Mouse (Mus musculus) forebrain, embryonic 13.5 days (tissue): ENCODE results near the gene Mgat3. TPM values are rescaled to one million over a fixed set of nuclear protein-coding genes. Genes with fewer than 3 reads are reported as not detected.

ENCODE experiments used
- ATAC-seq: fragments of 200-750 bp; cut with Nextera tagmentation; 2 replicates; pipeline ENCODE4 v1.8.0; 2017
- H3K27ac ChIP-seq: fragments of 300-500 bp; sonication (generic); 2 replicates; pipeline ENCODE4 v1.5.1; 2015; ENCODE audit warnings: inconsistent platforms, mild to moderate bottlenecking, moderate library complexity
- H3K27me3 ChIP-seq: fragments of 300-500 bp; sonication (generic); 2 replicates; pipeline ENCODE4 v1.6.1; 2015; ENCODE audit warnings: mild to moderate bottlenecking, inconsistent platforms
- H3K36me3 ChIP-seq: fragments of 300-500 bp; sonication (generic); 2 replicates; pipeline ENCODE4 v1.6.1; 2015; ENCODE audit warnings: mild to moderate bottlenecking, inconsistent platforms; ENCODE audit not compliant: poor library complexity, severe bottlenecking
- H3K4me1 ChIP-seq: fragments of 300-500 bp; sonication (generic); 2 replicates; pipeline ENCODE4 v1.6.1; 2015; ENCODE audit warnings: inconsistent platforms
- H3K4me2 ChIP-seq: fragments of 300-500 bp; sonication (generic); 2 replicates; pipeline ENCODE4 v1.6.1; 2015; ENCODE audit warnings: inconsistent platforms, mild to moderate bottlenecking, moderate library complexity
- H3K4me3 ChIP-seq: fragments of 300-500 bp; sonication (generic); 2 replicates; pipeline ENCODE4 v1.5.1; 2015; ENCODE audit warnings: mild to moderate bottlenecking, inconsistent platforms
- H3K9ac ChIP-seq: fragments of 300-500 bp; sonication (generic); 2 replicates; pipeline ENCODE4 v1.6.1; 2015; ENCODE audit warnings: mild to moderate bottlenecking, inconsistent platforms
- H3K9me3 ChIP-seq: fragments of 300-500 bp; sonication (generic); replicated peaks from 2 replicates; pipeline ENCODE4 v1.6.1; 2016; ENCODE audit warnings: inconsistent platforms
- WGBS: fragments of 180-500 bp; shearing (Covaris S2); methylation state at CpG from one replicate; pipeline ENCODE4 v1.1.7; 2015; 5-methylcytosine and 5-hydroxymethylcytosine counted together
- polyA plus RNA-seq: library from polyadenylated mRNA; unstranded; fragments of >200 nt; fragmentation: Nextera tagmentation; extraction: Ambion mirVana; gene quantifications from 2 replicates; pipeline ENCODE4 v1.2.1, GENCODE M21; 2015

Mgat3 gene
- polyA plus RNA-seq, 1 experiment from 2014 or later = 7.3 TPM

GRCm38 (mm10) chr15:80257602-80258239 lies 84.2 kb downstream of the Mgat3 start:
- Histone ChIP-seq H3K27ac (peak overlapping the region; percentile 67), H3K4me1 (peaks cover 48% of the 10 kb centered on the region), H3K27me3 (no peaks in the 10 kb centered on the region), H3K9me3 (no peaks in the 10 kb centered on the region), H3K4me3 (peak overlapping the region; percentile 99), H3K9ac (peak overlapping the region; percentile 100), H3K36me3 (peaks cover 45% of the 10 kb centered on the region), H3K4me2 (peak overlapping the region; percentile 87)
- ATAC-seq = no peak
- 32% methylated on average over 4 of the region's 4 CpGs for WGBS

DNA sequence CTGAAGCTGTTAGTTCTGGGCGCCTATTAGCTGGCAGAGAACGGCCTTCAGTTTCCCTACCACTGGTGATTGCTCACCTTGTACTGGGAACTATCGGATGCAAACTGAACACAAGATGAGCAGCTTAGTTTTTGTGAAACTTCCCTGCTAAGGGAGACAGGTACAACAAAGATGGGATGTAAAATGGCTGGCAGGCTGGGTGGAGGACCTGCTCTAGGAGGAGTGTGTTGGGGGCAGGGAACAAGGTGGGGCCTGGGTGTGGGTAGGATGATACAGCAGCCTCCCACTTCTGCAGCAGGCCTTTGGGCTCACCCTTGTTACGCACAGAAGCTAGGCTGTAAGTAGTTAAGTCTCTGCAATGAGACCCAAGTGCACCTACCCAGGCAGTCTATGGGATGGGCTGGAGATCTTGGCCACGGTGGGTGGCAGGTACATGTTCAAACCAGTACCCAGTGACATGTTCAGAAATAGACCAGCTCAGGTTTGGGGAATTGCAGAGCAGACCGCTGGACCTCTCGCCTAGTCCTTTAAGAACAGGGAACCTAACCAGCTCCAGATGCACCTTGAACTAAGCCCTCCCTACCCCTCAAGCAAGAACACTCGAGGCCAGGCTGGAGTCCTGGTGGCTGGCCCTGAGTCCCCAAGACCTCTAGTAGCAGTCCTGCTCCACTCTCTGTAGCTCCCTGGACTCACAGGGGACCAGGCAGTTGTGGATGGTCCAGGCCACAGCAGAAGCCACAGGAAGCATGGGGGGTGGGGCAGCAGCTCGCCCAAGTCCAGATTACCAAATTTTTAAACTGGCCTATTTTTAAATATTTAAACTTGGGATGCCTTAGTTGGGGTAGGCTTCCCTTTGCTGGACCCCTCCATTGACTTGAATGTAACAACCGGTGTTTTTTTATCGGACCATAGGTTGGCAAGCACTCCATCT lies 85.0 kb downstream of the Mgat3 start:
- 70% methylated on average over 11 of the region's 11 CpGs for WGBS
- Histone ChIP-seq H3K27ac (peak overlapping the region; percentile 67; the same call in 1 of the 2 replicates), H3K27me3 (no peaks in the 10 kb centered on the region), H3K9me3 (no peaks in the 10 kb centered on the region), H3K36me3 (peaks cover 45% of the 10 kb centered on the region), H3K9ac (peak overlapping the region; percentile 26; the same call in 1 of the 2 replicates), H3K4me2 (peak overlapping the region; percentile 87), H3K4me1 (peaks cover 49% of the 10 kb centered on the region), H3K4me3 (peak overlapping the region; percentile 99; the same call in 1 of the 2 replicates)
- no peak for ATAC-seq

DNA sequence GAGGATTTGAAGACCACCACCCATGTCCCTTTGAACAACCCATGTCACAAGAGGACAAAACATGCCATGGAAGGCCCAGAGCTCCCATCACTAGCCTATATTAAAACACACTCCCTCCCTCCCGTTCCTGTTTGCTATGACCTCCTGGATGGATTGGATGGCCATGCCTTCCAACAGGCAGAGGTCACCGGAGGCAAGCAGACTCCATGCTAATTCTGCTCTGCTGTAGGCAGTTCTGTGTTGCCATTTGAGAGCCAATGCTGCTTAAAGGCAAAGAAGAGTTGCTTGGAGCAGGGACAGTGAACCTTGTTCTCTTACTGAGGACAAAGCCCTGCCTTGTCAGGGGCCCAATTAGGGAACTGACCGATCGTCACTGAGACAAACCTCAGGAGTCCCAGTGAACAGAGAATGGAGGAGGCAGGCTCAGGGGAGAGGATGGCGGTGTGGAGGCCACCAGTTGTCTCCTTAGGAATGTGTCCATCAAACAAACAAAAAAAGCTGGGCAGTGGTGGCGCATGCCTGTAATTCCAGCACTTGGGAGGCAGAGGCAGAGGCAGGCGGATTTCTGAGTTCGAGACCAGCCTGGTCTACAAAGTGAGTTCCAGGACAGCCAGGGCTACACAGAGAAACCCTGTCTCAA lies 86.0 kb downstream of the Mgat3 start:
- H3K4me3 ChIP-seq = no peak overlapping the region
- H3K36me3 ChIP-seq = peaks cover 45% of the 10 kb centered on the region
- H3K4me2 ChIP-seq = no peak overlapping the region
- ATAC-seq = no peak
- H3K9me3 ChIP-seq = no peaks in the 10 kb centered on the region
- no peak overlapping the region for H3K9ac ChIP-seq
- H3K27me3 ChIP-seq = no peaks in the 10 kb centered on the region
- no peak overlapping the region for H3K27ac ChIP-seq
- H3K4me1 ChIP-seq = peaks cover 44% of the 10 kb centered on the region
- 74% methylated on average over 8 of the region's 8 CpGs for whole genome bisulfite sequencing

GRCm38 (mm10) chr15:80260677-80261076 lies 87.2 kb downstream of the Mgat3 start:
- Histone ChIP-seq H3K27me3 (no peaks in the 10 kb centered on the region), H3K9me3 (no peaks in the 10 kb centered on the region), H3K36me3 (peaks cover 45% of the 10 kb centered on the region), H3K4me3 (no peak overlapping the region), H3K27ac (peak overlapping the region; percentile 28; the same call in 1 of the 2 replicates), H3K4me1 (peaks cover 45% of the 10 kb centered on the region), H3K4me2 (no peak overlapping the region), H3K9ac (no peak overlapping the region)
- ATAC-seq = no peak
- WGBS = 18% methylated on average over 3 of the region's 3 CpGs

- Histone ChIP-seq H3K4me1 (peaks cover 45% of the 10 kb centered on the region), H3K27ac (no peak overlapping the region), H3K27me3 (no peaks in the 10 kb centered on the region), H3K9ac (no peak overlapping the region), H3K4me3 (no peak overlapping the region), H3K36me3 (peaks cover 44% of the 10 kb centered on the region), H3K9me3 (no peaks in the 10 kb centered on the region), H3K4me2 (no peak overlapping the region)
- ATAC-seq = no peak
- 89% methylated on average over 7 of the region's 7 CpGs for WGBS
Measured at GRCm38 (mm10) chr15:80261100-80261499, 87.6 kb downstream of the Mgat3 start.

GRCm38 (mm10) chr15:80263610-80264575 lies 90.4 kb downstream of the Mgat3 start, which contains the start of gene Rps19bp1:
Gene Rps19bp1, minus strand, starts transcription at chr15:80264315.
- WGBS = 2% methylated on average over 66 of the region's 66 CpGs
- H3K9me3 ChIP-seq = no peaks in the 10 kb centered on the region
- H3K9ac ChIP-seq = peak within 1 kb of the TSS; percentile 86
- peaks cover 23% of the 10 kb centered on the region for H3K4me1 ChIP-seq
- peak within 1 kb of the TSS; percentile 88 for H3K4me3 ChIP-seq
- H3K27me3 ChIP-seq = 0 out of 2 replicates have a peak, but pooled peaks cover 3% of the 10 kb centered on the region
- peak within 1 kb of the TSS; percentile 85 for H3K4me2 ChIP-seq
- peak within 1 kb of the TSS; percentile 51; the same call in 1 of the 2 replicates for H3K27ac ChIP-seq
- peak; percentile 90 for ATAC-seq
- H3K36me3 ChIP-seq = peaks cover 17% of the 10 kb centered on the region

Other genes starting within 250 kb of the Mgat3 start
- 2.5 and 2.9 TPM in 2 replicates for gene Cbx7, start 202.6 kb upstream of the Mgat3 start, polyA plus RNA-seq
- gene Pdgfb, start 158.7 kb upstream of the Mgat3 start, polyA plus RNA-seq = 1.9 and 2.1 TPM in 2 replicates
- 21.5 and 22.8 TPM in 2 replicates for gene Syngr1, start 82.4 kb upstream of the Mgat3 start, polyA plus RNA-seq
- gene Rpl3, start 81.9 kb upstream of the Mgat3 start, polyA plus RNA-seq = 733 and 735 TPM in 2 replicates
- 36.6 and 42.4 TPM in 2 replicates for gene Tab1, start 40.6 kb upstream of the Mgat3 start, polyA plus RNA-seq
- 39.6 and 40.3 TPM in 2 replicates for gene Mief1, start 60.3 kb downstream of the Mgat3 start, polyA plus RNA-seq
- gene AC140267.1, start 62.1 kb downstream of the Mgat3 start, polyA plus RNA-seq = 2.7 TPM in 1 of 2 replicates, not detected in the other
- 129 and 138 TPM in 2 replicates for gene Atf4, start 81.5 kb downstream of the Mgat3 start, polyA plus RNA-seq
- 62.0 and 63.8 TPM in 2 replicates for gene Rps19bp1, start 90.6 kb downstream of the Mgat3 start, polyA plus RNA-seq
- gene Cacna1i, start 113.5 kb downstream of the Mgat3 start, polyA plus RNA-seq = 0.25 and 0.39 TPM in 2 replicates